Mouse (Mus musculus) frontal cortex, postnatal 25 days (tissue): Measurements from ENCODE around the gene Ctnna2.

ENCODE experiments used
- DNase-seq, 2 experiments: peaks; one replicate each; pipeline ENCODE4 v3.0.0; 2022; ENCODE audit warnings: low spot score in 2 of 2

Ctnna2 gene

DNA sequence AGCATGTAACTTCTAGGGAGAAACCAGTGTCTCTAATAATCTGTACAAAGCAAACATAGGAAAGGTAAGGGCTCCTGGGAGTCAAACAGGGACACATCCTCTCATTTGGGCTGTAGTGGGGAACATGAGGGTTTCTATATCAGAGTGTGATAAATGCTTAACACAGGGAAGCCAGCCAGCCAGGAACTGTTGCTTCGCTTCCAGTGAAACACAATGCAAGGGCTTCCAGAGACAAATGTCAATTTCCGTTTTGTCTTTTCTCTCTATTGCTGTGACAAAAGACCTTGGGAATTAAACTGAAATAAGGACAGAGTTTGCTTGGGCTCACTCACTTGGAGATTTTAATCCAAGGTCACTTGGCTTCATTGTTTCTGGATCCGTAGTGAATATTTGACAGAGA, 162.4 kb downstream of the Ctnna2 start:
- no peak for DNase-seq

DNA sequence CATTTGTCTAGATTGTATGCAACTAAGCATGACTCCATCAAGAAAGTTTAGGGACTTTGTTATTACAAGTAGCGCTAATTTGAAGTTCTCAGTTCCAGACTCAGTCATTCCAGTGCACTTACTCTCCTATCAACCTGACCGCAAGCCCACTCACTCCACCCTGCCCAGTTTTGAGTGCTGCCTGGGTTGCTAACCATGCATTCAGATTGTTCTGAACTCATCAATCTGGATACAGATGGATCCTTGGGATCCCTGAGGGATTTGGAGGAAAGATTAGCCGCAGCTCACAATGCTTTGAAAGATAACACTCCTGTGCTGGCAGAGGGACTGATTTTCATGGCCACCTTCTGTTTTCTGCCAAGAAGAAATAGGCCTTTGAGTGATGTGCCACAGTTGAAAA, 168.5 kb downstream of the Ctnna2 start:
- no peak for DNase-seq

DNA sequence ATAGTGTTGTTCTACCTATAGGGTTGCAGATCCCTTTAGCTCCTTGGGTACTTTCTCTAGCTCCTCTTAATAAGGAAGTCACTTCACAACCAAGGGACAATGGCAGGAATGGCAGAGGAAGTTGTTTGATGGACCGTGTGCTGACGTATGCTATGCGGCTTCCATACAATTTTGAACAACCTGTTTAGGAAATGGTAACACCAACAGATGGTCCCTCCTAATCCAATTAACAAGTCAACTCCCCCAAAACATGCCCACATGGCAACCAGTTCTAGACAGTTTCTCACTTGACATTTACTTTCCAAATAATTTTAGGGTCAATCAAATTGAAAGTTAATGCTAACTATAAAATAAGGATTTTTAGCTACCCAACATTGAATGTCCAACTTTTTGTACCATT, 176.9 kb downstream of the Ctnna2 start:
- no peak for DNase-seq

DNA sequence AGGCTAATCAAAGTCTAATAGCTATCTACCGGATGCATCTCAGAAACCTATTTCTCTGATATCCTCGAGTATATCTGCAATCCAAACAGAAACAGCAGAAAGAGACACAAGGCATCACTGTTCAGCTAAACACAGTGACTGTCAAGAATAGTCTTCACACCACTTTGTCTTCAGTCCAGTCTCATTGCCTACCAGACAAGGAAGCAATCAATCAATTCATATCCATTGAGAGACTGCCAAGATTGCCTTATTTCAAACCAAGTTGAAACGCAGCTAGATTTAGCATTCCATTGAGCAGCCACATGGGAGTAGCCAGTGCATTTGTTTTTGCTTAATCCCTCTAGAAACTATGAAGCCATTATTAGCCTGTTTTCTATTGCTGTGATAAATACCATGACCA, 196.2 kb downstream of the Ctnna2 start:
- no peak for DNase-seq

DNA sequence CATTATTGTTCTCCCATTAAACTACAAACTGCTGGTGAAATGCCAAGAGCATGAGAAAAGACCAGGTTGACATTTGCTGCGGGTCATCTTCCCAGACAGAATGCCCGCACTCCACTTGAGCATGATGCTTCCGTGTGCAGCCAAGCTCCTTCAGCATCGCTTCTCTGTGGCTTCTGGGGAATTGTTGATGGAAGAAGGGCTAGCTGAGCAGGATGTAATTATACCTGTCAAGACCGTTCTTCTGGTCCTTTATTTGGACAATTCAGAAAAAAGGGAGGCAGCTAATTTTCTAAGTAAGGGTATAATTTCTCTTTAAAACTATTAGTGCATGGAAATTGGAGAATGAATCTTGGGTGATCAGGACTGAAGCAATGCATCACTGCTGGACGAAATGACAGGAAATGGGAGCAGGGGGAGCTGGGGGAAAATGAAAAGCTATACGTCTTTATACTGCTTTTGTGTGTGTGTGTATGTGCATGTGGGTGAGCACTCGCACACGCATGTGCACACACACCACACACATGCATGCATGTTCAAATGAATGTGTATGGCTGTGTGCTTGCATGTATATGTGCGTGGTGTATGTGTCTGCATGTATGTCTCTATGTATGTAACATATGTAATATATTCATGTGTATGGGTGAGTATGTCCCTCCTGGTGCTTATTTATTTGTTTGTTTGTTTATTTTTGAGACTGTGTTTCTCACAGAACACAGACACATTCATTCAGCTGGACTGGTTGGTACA, 211.0 kb downstream of the Ctnna2 start:
- DNase-seq = no peak

DNA sequence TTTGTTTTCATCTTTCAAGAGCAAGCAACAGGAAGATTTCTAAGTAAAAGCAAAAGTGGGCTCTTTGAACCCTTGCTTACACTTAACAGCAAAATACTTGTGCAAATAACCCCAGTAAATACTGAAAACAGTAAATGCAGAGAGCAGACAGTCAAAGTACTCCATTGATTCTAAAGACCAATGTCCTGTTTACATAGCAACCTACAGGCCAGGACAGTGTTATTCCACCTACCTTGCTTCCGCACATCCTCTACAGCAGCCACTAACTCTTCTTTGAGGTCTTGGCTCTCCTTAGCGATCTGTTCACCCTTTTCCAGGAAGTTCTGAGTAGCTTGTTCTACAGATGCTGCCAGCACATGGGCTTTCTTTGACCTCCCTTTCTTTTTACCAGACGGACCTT, 221.3 kb downstream of the Ctnna2 start:
- DNase-seq = no peak

DNA sequence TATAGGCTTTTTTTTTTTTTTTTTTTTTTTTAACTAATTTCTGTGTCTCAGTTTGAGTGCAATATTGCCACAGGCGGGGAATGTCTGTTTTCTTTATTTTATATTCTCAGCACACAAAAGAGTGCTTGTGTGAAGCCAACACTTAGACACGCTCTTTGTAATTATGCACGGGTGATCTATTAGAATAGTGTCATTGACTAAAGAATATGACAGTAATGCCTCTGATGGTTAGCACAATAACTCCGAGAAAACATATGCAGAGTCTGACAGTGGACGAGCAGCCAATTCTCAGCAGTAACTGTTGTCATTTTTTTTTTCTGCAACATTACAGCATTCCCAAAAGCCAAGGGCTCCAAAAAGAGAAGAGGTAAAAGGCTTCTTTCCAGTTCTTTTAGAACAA, 234.1 kb downstream of the Ctnna2 start:
- DNase-seq = no peak

DNA sequence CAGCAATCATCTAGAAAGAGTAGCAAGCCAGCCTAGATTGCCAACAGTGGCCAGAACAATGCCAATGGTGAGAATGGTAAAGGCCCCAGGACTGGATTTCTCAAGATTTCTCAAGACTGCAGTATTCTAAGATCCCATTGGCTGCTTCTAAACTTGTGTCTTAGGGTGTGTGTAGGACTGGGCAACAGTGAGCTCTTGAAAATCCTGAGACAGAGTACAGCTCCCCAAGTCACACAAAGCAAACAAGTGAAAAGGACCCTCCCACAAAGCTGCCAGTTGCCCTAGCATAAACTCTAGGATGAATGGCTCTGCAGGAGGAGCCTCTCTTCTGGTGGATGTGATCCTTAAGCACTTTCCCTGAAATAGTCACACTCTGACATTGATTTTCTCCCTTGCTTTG, 235.8 kb downstream of the Ctnna2 start:
- no peak for DNase-seq

DNA sequence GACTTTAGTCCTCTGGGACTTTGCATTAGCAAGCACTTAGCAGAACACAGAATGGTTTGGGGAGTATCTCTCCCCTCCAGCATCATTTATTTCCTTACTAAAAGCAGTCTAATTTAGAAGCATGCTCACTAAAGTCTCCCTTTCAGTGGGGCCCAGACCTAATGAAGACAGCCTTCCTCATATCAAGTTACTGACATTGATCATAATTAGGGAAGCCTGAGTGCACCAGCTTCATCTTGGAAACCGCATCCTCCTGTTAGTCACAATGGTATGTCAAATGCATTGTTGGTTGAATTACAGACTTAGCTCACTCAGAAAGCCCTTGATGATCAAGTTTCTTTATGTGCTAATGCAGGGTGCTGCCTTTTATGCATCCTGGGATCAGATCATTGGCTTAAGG, 236.5 kb downstream of the Ctnna2 start:
- no peak for DNase-seq

DNA sequence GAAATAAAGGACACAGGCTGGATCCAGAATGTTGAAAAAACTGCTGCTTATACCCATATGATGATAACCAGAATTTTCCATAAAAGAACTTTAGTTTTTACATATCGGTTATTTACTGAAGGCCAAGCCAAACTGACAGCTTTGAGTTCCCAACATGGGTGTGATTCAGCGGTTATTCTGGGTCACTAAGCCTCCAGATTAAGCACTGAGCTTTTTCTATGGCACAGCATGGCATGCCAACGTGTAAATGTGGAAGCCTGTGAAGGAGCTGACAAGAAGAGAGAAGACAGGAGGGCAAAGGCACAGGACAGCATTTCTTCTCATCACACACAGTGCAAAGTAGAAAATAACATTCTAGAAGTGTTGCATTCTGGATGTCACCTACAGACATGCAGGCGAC, 240.9 kb downstream of the Ctnna2 start:
- DNase-seq = no peak

DNA sequence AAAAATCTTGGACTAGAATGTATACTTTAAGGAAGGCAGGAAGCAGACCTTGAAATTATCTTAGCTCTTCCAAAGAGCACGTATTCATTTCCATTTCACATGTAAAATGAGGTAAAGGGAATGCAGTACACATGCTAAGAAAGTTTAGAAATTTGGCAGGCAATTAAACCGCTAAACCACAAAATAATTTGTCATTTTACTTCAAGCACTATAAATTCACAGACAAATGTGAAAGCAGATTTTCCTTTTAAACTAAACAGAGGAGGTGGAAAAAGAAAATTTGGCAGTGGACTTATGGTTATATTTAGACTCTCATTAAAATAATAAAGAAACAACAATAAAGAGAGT, 254.6 kb downstream of the Ctnna2 start:
- DNase-seq = no peak

DNA sequence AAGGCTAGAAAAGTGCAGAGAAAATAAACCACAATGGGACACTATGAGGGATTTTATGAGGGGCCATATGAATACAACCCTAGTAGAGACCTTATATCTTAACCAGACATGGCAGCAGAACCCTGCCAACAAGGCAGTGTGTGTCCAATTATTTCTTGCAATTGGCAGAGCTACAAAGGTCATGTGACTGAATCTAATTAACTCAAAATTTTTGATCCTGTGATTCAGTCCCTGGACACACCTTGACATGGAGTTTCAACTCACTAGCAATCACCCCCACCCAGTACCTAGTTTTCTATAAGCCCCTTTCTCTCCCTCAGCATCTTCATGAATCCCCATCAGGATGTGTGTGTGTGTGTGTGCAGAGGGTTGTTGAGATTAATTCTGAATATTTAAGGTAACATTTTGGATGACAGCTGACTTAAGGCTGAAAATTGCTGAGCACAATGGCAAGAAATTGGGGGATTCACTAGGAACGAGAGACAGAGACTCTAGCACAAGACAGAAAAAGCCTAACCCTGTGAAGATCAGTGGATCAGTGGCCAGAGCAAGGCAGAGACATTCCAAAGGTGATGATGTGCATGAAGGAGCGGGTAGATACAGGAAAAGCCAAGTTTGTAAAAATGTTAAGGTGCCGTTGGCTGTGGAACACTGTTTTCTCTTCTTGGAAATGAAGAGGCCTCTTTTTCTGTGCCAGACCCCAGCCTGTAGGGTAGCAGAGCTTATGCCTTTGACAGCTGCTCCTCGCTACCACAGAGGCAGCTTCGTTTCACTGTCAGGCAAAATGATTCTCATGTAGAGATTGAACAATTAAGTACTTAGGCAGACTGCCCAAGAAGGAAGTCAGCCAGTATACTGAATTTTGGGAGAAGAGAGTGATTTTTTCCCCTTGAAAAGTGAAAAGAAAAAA, 255.2 kb downstream of the Ctnna2 start:
- no peak for DNase-seq

DNA sequence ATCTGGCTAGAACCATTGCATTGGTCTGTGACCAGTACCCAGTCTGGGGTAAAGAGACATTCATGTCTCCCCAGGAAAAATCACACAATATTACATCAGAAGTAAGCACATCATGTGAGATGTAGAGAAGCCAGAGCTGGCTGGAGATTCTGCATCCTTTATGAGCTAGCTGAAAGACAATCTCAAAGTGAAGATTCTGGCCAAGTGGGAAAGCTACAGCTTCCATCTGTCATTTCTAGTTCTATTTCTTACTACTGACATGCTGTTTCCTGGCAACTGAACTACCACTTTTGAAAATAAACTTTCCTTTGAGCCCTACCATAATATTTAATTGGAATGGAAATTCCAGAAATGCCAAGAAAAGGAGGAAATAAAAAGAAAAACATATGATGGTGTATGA, 285.4 kb downstream of the Ctnna2 start:
- no peak for DNase-seq

DNA sequence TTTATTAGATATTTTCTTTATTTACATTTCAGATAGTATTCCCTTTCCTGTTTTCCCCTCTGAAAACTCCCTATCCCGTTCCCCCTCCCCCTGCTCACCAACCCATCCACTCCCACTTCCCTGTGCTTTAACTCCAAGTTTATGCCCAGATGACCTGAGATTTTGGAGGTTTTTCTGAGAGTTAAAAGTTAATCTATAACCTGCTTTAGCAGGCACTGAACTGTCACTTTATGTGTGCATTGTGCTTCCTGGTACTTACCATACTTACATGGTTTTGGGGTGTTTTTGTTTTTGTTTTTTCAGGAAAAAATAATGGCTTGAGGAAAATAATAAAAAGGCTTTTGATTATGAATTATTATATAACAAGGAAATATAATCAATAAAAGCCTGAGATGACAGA, 292.3 kb downstream of the Ctnna2 start:
- DNase-seq = no peak

DNA sequence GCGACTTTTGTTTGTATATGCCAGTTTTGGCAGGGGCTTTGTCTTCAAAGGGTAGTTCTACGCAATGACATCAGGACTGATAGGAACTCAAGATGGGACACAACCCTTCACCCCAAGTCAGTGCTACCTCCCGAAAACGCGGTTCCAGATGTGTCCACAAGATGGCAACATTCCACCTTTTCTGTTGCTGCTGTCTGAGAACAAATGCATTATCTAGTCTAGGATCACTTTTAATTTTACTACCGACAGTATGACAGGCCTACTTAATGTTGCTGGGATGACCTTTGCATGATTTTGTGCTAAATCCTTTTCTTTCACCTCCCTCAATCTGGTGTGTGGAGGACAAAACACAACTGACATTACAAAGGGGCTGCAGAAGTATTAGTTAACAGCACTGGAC, 329.4 kb downstream of the Ctnna2 start:
- DNase-seq = peak; percentile 69 to 70

DNA sequence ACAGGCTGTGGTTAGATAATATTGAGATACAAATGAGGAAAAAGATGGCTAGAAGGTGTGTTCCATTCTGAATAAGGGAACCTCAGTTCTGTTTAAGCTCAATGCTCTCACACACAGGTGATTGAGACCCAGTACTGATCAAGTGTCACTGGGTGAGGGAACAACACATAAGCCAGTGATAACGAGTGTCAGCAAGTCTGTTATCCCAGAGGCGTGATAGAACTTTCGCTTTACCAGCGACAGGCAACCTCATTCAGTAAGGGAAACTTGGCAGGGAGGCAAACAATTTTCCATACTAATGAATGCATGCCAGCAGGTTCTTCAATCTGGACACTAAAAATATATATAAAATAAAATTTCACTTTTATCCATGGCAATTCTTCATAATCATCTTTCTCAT, 334.9 kb downstream of the Ctnna2 start:
- DNase-seq = no peak

DNA sequence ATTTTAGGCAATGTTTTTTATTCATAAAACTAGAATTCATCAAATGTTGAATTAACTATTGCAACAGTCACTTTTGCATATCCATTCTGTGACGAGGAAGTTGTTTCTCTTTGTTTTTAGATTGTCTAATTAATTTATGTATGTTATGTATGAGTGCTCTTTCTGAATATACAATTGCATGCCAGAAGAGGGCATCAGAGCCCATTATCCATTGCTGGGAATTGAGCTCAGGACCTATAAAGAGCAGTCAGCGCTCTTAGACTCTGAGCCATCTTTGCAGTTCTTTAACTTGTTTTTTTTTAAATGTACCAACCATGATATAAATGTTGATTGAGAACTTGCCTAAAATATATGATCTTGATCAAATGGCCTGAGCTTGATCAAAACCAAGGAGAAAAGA, 340.7 kb downstream of the Ctnna2 start:
- no peak for DNase-seq

DNA sequence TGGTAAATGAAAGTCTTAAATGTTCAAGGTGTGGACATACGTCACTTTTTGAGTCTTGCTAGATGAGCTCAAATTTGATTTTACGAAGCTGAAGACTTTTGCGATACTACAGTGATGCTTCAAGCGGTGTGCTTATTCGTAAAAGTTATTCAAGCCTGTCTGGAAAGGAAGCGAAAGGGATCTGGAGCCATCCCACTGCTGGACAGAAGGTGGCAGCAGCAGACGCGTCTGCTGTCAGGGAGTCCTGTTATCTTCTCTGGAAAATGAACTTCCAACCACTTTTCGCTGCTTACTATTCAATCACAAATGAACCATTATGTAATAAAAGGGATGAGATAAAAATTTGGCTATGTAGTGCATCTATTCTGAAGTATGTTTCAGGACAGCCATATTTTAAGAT, 345.5 kb downstream of the Ctnna2 start:
- DNase-seq = peak; percentile 53 to 56

DNA sequence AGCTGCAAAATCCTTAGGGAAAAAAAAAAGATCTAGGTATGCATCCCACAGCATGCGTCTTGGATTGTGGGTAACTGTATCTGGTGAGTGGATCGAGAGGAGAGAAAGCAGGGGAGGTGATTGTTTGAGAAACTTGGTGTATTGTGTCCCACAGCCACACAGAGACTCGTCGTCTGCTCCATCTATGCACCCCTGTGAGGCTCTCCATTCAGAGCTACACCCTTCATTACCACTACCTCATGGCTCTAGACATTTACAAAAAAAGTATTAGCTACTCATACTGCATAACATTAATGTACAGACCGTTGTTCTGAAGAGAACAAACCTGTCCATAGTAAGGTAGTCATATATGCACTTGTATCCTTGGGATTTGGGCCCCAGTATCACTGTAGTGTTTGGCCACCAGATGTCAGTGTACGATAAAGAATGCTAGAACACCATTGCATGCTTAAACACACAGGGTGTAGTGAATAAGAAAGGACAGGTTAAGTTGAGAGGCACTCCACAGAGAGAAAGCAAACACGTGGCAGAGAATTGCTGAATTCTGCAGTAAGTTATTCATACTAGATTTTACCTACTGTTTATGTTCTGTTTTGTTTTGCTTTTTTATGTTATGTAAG, 350.8 kb downstream of the Ctnna2 start:
- peak in 1 of 2 experiments; percentile 24 for DNase-seq

DNA sequence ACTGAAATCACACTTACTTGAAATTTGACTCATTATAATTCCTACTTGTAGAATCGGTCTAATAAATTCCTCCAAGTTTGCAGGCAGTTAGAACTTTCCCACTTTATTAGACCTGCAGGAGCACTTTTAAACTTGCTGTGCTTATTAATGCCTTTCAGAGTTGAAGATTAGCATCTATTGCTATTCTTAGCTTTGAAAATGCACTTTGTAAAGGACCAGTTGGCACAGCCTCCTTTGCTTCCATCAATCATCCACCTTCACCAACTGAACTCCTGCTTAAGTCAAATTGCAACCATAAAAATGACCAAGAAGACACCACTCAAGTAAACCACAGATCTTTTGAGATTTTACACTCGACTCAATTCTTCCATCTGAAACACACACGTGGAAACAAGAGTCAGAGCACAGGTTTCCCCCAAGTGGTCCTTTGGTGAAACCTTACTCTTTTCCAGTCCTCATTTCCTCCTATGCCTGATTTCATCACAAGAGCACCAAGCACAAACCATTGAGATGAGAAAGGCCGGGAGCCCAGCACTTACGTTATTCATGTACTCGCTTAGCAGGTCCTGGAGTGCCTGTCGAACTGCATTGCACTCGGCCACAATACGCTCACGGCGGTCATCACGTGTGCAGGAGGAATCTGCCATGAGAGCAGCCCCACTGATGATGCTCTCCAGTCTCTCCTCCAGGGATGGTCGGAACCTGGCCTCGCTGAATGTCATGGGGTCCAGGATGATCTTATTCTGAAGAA, 374.7 kb downstream of the Ctnna2 start:
- DNase-seq = no peak

DNA sequence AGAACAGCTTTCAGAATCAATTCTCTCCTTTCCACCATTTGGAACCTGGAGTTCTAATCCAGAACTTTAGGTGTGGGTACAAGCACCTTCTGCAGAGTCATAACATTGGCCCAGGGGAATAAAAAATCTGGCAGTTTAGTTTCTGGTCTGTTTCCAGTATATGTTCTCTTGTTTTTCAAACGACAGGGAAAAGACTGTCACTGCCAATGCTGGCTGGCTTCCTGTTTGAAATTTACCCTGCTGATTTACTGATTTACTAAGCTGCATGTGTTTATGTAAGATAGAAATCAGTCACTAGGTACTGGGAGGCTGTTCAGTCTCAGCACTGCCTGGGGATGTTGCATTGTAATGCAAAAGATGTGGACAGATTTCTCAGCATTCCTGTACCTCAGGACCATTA, 375.6 kb downstream of the Ctnna2 start:
- no peak for DNase-seq

DNA sequence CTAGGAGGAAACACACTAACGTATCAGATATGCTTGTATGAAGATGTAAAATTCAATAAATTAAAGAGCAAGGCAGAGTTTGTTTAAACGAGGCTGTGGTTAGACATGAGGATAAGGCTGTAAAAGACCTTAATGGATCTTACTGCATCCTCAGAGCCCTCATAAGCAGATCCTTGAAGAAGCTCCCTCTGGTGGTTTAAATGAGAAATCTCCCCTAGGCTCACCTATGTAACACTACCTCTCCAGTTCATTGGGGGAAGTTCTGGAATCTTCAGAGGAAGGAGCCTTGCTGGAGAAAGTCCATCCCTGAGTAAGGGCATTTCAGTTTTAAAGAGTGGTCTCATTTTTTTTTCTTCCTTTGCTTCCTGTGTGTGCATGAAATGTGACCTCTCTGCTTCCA, 380.3 kb downstream of the Ctnna2 start:
- no peak for DNase-seq
